Mouse (Mus musculus) heart, adult 9 months (tissue): ENCODE data around the gene Pask.

Source experiments
- DNase-seq, 2 experiments: peaks; one replicate each; pipeline ENCODE4 v3.0.0; 2022; ENCODE audit warnings: low spot score in 2 of 2

Gene Pask

DNA sequence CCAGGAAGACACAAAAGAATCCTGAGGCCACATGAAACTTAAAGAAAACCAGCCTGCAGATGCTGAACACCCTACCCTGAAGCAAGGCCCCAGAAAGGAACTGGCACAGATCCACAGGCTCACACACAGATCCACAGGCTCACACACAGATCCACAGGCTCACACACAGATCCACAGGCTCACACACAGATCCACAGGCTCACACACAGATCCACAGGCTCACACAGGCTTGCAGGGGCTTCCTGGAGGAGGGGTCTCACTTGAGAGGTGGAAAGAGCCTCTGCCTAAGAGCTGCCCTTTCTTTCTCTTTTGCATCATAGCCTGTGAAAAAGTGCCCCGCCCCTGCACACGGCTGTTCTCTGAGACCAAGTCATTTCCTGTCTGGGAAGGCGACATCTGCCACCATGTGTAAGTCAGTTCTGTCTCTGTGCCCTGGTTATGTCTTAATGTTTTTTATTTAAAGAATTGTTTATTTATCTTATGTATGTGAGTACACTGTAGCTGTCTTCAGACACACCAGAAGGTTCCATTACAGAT lies 53.5 kb downstream of the Pask start:
- DNase-seq, result no peak

- no peak for DNase-seq
Observed at GRCm38 (mm10) chr1:93277041-93277440, 66.2 kb downstream of the Pask start.

GRCm38 (mm10) chr1:93275561-93275960 lies 67.7 kb downstream of the Pask start:
- no peak for DNase-seq

DNA sequence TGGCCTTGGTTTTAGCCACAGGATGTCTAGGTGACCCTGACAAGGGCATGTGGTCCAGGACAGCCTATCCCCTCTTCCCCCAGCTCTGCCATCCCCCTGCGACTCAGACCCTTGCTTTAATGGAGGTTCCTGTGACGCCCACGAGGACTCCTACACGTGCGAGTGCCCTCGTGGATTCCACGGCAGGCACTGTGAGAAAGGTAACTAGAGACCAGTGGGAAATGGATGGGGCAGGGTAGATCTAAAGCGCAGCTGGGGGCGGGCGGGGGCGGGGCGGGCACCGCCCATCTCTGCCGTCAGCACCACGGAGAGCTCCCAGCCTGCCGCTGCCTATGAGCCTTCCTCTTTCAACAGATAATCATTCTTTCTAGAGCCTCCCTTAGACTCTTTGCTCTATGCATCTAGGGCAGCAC lies 70.9 kb downstream of the Pask start:
- DNase-seq, result no peak

- DNase-seq, result no peak
Observed at GRCm38 (mm10) chr1:93271751-93272150, 71.5 kb downstream of the Pask start.

DNA sequence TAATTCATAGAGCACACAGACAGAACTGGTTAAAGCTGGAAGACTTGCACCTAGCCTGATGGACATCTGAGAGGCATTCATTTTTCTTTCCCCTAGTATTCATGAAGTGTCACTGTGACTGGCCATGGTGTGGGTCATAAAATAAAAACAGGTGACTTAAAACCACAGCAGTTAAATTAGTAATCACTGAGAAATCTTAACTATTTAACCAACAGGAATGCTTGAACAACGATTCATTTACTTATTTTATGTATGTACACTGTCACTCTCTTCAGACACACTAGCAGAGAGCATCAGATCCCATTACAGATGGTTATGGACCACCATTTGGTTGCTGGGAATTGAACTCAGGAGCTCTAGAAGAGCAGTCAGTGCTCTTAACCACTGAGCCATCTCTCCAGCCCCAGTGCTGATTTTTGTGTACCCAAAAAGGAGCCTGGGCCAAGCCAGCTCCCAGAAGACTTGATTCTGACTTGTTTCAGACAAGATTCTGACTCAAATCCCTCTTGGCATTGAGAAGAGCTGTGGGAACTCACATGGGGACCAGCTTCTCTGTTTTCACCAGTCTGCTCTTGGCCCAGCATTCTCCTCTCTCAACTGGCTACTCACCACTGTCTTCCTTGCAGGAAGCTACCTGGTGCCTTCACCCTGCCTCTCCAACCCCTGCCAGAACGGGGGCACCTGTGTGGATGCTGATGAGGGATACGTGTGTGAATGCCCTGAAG lies 72.6 kb downstream of the Pask start:
- DNase-seq, result no peak

DNA sequence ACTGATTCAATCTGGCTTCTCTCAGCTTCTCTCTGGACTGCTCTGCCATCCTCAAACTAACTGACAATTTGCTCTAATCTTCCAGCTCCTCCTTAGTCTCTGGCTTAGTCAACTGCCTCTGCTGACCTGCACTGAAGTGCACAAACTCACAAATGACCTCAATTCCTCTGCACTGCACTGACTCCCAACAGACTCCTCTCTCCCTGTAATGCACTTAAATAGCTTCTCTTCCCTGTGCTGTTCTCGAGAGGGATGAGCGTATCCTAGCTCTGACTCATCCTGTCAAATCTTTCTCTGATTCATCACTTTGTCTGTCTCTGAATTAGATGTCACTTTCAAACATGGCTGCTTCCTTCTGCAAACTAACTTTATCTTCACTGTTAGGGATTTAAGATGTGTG lies 75.0 kb downstream of the Pask start:
- DNase-seq, result no peak

GRCm38 (mm10) chr1:93267207-93267606 lies 76.1 kb downstream of the Pask start:
- peak; percentile 12 to 27 for DNase-seq
